Mouse (Mus musculus): Measurements from ENCODE around the gene Prickle1.

Gene Prickle1

DNA sequence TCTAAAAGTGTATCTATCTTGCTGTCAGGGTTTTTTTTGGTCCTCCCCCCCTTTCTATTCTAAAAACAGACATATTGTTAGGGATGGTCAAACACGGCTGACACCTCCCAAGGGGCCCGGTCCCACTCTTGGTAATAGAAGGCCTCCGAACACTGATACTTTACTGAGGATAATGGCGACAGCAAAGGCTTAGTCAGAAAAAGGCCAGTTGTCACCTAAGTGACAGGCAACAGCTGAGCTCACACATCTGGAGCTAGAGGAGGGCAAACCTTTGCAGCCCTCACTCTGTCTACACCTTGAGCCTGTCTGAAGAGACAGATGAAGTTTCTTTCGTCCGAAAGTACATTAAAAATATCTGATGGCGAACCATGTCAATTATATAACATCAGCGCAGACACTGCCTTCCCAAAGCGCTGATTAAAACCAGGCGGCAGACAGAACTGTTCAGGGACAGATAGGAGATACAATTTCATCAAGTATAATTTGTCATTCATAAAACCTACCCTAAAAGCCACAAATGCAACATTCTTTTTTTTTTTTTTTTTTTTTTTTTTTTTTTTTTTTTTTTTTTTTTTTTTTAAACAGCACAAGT is 1.3 kb downstream of the Prickle1 start:
- DNase-seq, result no peak

DNA sequence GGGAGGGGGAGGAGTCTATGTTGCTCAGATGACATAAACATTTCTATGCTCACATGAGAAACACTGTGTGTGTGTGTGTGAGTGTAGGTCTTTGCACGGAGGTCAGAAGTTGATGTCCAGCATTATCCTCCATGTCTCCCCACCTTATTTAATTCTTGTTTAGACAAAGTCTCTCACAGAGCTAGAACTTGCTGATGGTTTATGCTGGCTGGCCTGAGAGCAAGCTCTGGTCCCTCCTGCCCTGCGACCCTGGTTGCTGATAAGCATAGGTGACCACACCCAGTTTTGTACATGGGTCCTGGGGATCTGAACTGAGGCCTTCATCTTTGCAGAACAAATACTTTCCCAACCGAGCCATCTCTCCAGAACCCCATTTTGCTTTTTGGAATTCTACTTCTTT is 3.1 kb downstream of the Prickle1 start:
- DNase-seq, result no peak

DNA sequence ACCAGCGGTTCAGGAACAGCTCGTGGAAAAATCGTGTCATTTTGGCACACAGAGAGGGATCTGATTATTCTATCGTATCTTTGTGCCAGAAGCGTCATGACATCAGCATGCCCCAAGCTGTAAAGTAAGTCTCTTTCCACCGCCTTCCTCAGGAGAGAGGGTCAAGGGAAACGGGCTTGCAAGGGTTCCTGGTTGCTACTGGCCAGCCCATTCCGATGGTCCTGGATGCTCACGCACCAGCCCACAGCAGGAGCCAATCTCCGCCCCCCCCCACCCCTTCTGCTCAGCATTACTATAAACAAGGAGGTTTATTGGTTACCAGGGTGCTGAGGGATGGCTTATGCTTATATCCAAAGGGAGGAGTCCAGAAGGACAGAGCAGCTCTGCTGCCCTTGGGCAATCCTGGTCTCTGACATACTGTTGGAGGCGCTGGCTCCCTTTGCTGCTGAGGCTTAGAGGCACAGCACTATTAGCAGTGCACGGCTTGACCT is 3.8 kb downstream of the Prickle1 start:
- peak; percentile 74 for DNase-seq

DNA sequence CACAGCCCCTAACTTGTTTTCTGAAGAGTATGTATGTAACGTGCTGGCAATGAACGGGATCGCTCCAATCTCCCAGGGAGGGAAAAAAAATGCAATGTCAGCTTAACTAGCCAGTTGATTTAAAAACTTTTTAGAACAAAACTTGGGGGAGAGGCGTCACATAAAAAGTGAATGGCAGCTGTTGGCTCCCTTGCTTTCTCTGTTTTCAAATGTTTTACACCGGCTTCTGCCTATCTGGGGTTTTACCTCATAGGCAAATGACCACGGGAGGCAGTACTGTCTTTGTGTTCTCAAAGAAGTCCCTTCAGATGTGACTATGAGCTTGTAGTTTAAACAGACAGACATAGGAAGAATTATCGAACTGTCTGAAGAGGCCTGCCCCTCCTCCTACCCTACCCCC is 4.3 kb downstream of the Prickle1 start:
- no peak for DNase-seq

- no peak for DNase-seq
Observed at GRCm38 (mm10) chr15:93588401-93588800, 7.3 kb downstream of the Prickle1 start.

DNA sequence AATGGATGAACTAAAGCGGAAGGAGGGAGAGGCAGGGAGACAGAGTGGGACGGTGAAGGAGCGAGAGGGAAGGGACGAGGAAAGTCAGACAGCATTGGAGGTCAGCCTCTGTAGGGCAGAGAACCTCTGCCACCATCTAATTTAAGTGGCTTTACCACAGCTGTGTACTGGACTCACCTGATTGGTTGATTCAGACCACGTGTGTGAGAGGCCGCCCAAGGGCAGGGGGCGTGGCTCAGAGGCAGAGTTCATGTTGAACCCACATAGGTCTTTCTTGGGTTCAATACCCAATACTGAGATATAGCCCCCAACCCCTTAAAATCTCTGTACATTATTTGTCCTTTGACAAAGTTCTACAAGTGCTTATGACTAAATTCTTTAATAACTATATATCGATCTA is 8.0 kb downstream of the Prickle1 start:
- no peak for DNase-seq

- DNase-seq, result no peak
Observed at GRCm38 (mm10) chr15:93583051-93583450, 12.6 kb downstream of the Prickle1 start.

DNA sequence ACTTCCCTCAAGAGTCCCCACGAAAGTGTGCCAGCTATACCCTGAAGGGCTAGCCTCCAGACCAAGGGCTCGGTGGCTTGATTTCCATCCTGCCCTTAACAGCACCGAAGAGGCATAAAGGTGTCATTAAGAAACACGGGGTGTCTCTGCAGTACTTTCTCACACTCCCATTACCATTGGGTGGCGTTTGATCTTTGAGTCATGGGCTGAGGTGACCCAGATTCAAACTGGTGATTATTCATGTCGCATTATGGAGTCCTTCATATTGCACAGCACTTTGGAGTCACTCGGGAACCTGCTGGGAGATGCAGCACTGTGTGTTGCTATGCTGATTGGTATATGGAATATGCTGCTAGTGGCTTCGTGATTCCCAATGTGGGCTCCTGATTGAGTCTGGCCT is 14.0 kb downstream of the Prickle1 start:
- DNase-seq, result no peak

DNA sequence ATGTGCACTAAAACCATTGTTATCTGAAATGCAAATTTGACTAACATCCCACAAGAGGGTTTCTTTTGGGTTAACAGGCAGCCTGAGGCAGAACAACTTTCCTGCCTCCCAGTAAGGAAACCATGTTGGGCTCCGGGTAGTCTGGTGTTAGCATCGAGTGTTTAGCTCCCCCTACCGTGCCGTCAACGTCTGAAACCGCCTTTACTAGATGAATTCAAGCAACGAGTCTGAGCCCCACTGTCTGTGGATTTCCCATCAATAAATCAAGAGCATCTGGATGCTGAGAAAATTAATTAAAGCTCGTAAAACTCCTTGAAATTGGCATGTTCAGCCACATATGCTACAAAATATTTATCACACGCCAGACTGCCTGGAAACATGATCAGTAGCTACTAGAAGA is 15.8 kb downstream of the Prickle1 start:
- DNase-seq, result peak; percentile 51

- DNase-seq, result no peak
Observed at GRCm38 (mm10) chr15:93579100-93579499, 16.6 kb downstream of the Prickle1 start.

GRCm38 (mm10) chr15:93576361-93576760 is 19.3 kb downstream of the Prickle1 start:
- no peak for DNase-seq

GRCm38 (mm10) chr15:93575884-93576283 is 19.8 kb downstream of the Prickle1 start:
- peak; percentile 95 for DNase-seq

- DNase-seq, result no peak
Observed at GRCm38 (mm10) chr15:93572889-93573288, 22.8 kb downstream of the Prickle1 start.

DNA sequence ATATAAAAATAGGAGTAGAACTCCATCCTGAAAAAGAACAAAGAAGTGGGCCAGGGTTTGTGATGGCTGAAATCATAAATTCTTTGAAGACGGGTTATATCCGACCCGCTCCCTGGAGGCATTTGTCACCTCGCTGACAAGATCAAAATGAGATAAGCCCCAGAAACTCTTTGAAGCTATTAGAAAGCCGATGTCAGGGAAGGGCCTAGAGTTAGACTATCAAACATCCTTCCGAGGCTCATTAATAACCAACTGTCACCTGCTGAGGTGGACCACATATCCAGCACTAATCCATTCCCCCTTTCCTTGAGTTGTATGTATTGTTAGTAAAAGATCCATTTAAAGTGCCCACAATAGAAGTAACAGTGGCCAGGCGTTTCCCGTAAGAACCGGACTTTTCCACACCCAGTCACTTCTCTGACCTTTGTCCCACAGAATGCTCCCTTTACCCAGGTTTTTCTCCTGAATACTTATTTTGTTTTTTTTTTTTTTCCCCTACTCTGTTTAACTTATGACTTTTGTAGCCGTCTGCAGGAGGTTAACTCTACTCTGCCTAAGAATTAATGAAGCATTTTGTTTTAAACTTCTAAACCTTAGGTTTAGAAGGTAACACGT is 24.7 kb downstream of the Prickle1 start:
- no peak for DNase-seq

GRCm38 (mm10) chr15:93568911-93569310 is 26.8 kb downstream of the Prickle1 start:
- no peak for DNase-seq

- DNase-seq, result no peak
Observed at GRCm38 (mm10) chr15:93567546-93568307, 28.0 kb downstream of the Prickle1 start.

DNA sequence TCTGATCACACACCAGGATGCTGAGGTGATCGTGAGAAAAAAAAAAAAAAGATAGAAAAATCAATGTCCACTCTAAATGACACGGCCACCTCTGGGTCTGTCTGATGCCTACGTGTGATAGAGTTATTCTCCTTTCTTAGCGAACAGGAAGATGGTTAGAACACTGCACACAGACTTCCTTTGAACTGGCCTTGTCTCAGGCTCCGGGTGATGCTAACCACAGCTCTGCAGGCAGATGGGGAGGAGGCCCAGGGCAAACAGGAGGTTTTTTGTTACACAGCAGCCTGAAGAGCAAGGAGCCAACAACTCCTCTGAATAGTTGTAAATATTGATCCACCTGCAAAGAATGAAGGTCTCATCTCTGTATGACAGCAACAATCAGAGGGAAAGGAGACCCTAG is 32.2 kb downstream of the Prickle1 start:
- DNase-seq, result no peak

- DNase-seq, result no peak
Observed at GRCm38 (mm10) chr15:93561540-93561939, 34.2 kb downstream of the Prickle1 start.

DNA sequence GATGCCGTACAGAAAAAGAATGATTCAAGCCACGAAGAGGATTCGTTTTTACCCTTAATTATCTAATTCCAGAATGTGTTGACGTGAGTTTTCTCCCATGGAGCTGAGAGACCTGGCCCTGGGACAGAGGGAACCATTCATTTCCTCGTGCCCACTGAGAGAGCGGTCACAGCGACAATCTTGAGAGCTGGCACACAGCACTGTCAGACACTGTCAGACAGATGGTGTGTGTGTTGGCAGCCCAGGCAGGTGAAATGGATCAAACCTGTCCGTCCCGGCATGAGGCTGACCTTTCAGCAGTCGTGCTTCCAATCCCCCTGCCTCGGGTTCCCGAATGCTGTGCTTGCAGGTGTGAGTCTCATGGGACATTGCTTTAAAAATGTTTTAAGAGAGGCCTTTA is 37.3 kb downstream of the Prickle1 start:
- no peak for DNase-seq

- no peak for DNase-seq
Observed at GRCm38 (mm10) chr15:93555719-93556118, 40.0 kb downstream of the Prickle1 start.

DNA sequence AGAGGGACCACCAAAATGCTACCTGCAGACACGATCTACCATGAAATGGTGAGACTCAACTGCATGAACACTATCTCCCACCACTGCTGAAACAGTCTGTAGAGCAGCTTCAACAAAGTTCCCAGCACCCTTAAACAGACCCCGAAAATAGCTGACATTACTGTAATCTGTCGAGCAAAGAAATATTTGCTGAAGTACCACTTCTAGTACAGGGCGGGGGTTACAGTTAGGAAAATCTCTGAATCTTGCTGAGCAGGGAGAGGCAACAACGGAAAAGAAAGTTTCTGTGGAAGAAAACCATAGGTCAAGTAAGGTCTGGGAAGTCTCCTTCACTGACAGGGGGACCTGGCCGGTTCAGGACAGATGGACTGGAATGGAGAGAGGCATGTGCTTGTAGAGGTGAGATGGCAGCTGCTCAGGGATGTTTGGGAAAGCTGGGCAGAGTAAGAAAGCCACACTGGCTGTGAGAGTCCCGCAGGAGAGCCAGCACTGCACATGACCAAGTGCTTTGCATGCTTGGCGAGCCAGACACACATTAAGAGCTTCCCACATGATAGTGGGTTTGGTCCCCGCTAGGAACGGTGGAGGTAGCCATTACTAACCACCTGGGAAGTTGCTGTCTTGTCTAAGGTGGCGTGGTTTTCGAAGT is 41.4 kb downstream of the Prickle1 start:
- peak; percentile 27 for DNase-seq

GRCm38 (mm10) chr15:93552169-93552568 is 43.5 kb downstream of the Prickle1 start:
- peak; percentile 89 for DNase-seq

DNA sequence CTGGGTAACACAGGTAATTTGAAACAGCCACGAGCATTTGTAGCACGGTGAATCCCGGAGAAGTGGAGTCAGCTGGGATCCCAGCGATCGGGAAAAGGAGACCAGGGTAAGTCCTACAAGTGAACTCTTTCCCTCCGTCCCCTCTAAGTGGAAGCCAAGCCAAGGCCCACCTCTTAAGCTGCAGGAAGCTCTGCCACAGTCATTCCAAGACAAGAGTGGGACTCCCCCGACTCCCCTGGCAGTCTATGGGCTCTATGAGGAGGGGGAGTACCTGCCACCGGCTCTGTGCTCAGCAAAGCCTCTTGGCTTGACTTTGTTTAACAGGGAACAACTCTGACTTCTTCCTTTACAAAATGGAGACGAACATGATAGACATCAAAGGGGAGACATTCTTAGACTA is 47.4 kb downstream of the Prickle1 start:
- DNase-seq, result no peak

- no peak for DNase-seq
Observed at GRCm38 (mm10) chr15:93539415-93539814, 56.3 kb downstream of the Prickle1 start.

All from lung, postnatal 36 days (tissue).